Mouse (Mus musculus) midbrain, embryonic 13.5 days (tissue): Measurements from ENCODE around the gene 2410004B18Rik. TPM values are rescaled to one million over a fixed set of nuclear protein-coding genes. Genes with fewer than 3 reads are reported as not detected.

ENCODE experiments used
- ATAC-seq: fragments of 200-750 bp; cut with Nextera tagmentation; 2 replicates; pipeline ENCODE4 v1.8.0; 2017; ENCODE audit warnings: mild to moderate bottlenecking, moderate TSS enrichment, moderate library complexity
- H3K27ac ChIP-seq: fragments of 300-500 bp; sonication (generic); 2 replicates; pipeline ENCODE4 v1.5.1; 2015; ENCODE audit warnings: inconsistent platforms, mild to moderate bottlenecking, moderate library complexity
- H3K27me3 ChIP-seq: fragments of 300-500 bp; sonication (generic); 2 replicates; pipeline ENCODE4 v1.6.1; 2015; ENCODE audit warnings: mild to moderate bottlenecking, inconsistent platforms
- H3K36me3 ChIP-seq: fragments of 300-500 bp; sonication (generic); 2 replicates; pipeline ENCODE4 v1.6.1; 2015; ENCODE audit warnings: mild to moderate bottlenecking, inconsistent platforms
- H3K4me1 ChIP-seq: fragments of 300-500 bp; sonication (generic); replicated peaks from 2 replicates; pipeline ENCODE4 v1.6.1; 2015; ENCODE audit warnings: inconsistent platforms
- H3K4me2 ChIP-seq: fragments of 300-500 bp; sonication (generic); replicated peaks from 2 replicates; pipeline ENCODE4 v1.6.1; 2015; ENCODE audit warnings: moderate library complexity, mild to moderate bottlenecking, inconsistent platforms
- H3K4me3 ChIP-seq: fragments of 300-500 bp; sonication (generic); replicated peaks from 2 replicates; pipeline ENCODE4 v1.5.1; 2015; ENCODE audit warnings: mild to moderate bottlenecking, inconsistent platforms
- H3K9ac ChIP-seq: fragments of 300-500 bp; sonication (generic); replicated peaks from 2 replicates; pipeline ENCODE4 v1.6.1; 2015; ENCODE audit warnings: mild to moderate bottlenecking, inconsistent platforms
- H3K9me3 ChIP-seq: fragments of 300-500 bp; sonication (generic); 2 replicates; pipeline ENCODE4 v1.6.1; 2016; ENCODE audit warnings: mild to moderate bottlenecking, inconsistent platforms
- WGBS: fragments of 180-500 bp; shearing (Covaris S2); methylation state at CpG from one replicate; pipeline ENCODE4 v1.1.7; 2015; 5-methylcytosine and 5-hydroxymethylcytosine counted together
- polyA plus RNA-seq: library from polyadenylated mRNA; unstranded; fragments of >200 nt; fragmentation: Nextera tagmentation; extraction: Ambion mirVana; gene quantifications from 2 replicates; pipeline ENCODE4 v1.2.1, GENCODE M21; 2015

Gene 2410004B18Rik
- polyA plus RNA-seq, 1 experiment from 2014 or later, result 70.0 TPM

DNA sequence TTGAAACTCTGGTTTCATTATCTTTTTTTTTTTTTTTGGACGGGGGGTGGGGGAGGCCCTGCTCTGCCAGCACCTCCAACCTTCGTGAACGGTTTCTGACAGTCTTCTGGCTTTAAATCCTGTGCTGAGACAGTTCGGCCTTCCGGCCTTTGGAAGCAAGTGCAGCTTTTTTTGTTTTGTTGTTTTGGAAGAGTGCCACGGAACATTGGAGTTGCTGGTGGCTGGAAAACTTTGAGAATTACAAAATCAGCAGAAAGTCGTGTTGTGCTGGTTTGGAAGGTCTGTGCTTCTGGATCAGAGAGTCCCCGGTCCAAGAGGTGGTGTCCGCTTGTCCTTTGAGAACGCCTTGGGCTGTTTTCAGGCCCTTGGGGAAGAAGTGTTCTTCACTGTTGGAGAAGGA is 55.0 kb downstream of the 2410004B18Rik start:
- Histone ChIP-seq H3K27me3 (peaks cover 19% of the 10 kb centered on the region), H3K4me3 (no peak overlapping the region), H3K9me3 (no peaks in the 10 kb centered on the region), H3K4me1 (peaks cover 19% of the 10 kb centered on the region), H3K9ac (no peak overlapping the region), H3K36me3 (no peaks in the 10 kb centered on the region), H3K27ac (no peak overlapping the region), H3K4me2 (no peak overlapping the region)
- no peak for ATAC-seq
- WGBS, result 91% methylated on average over 10 of the region's 10 CpGs

GRCm38 (mm10) chr3:145993481-145994201 is 55.8 kb downstream of the 2410004B18Rik start:
- no peaks in the 10 kb centered on the region for H3K36me3 ChIP-seq
- no peak overlapping the region for H3K27ac ChIP-seq
- H3K4me1 ChIP-seq, result peaks cover 12% of the 10 kb centered on the region
- H3K9ac ChIP-seq, result no peak overlapping the region
- H3K4me2 ChIP-seq, result no peak overlapping the region
- no peaks in the 10 kb centered on the region for H3K9me3 ChIP-seq
- ATAC-seq, result no peak
- no peak overlapping the region for H3K4me3 ChIP-seq
- peaks cover 12% of the 10 kb centered on the region for H3K27me3 ChIP-seq
- WGBS, result 90% methylated on average over 14 of the region's 14 CpGs

Other genes with a start within 250 kb of the 2410004B18Rik start
- 61.3 and 69.2 TPM in 2 replicates for gene Ddah1, start 179.3 kb upstream of the 2410004B18Rik start, polyA plus RNA-seq
- gene Bcl10, start 15.2 kb upstream of the 2410004B18Rik start, polyA plus RNA-seq, result 36.0 and 40.0 TPM in 2 replicates
- gene Syde2, start 49.9 kb downstream of the 2410004B18Rik start, polyA plus RNA-seq, result 0.39 and 0.52 TPM in 2 replicates
- 0.14 and 0.57 TPM in 2 replicates for gene Wdr63, start 170.1 kb downstream of the 2410004B18Rik start, polyA plus RNA-seq
- 0.95 and 0.96 TPM in 2 replicates for gene Mcoln3, start 179.4 kb downstream of the 2410004B18Rik start, polyA plus RNA-seq
- gene Mcoln2, start 211.8 kb downstream of the 2410004B18Rik start, polyA plus RNA-seq, result 0.22 and 0.35 TPM in 2 replicates